Mouse (Mus musculus): ENCODE results near the gene Sult3a2. TPM values are rescaled to one million over a fixed set of nuclear protein-coding genes. Genes with fewer than 3 reads are reported as not detected.
"Not testable (repeated sequence)": the region's sequence is repeated elsewhere in the genome, so short reads cannot be mapped to it uniquely, and the experiment has no call there.

Sult3a2 gene
- polyA plus RNA-seq, 1 experiment from 2014 or later: not detected

GRCm38 (mm10) chr10:33735251-33735650, 51.3 kb downstream of the Sult3a2 start:
- 69% methylated on average over 7 of the region's 7 CpGs for WGBS (ENCODE audit: insufficient replicate concordance)
- ATAC-seq (ENCODE audit: low read depth): not testable (repeated sequence)

GRCm38 (mm10) chr10:33733241-33733640, 53.3 kb downstream of the Sult3a2 start:
- no peaks in the 10 kb centered on the region for H3K27me3 ChIP-seq (ENCODE audit: control insufficient read depth, insufficient read depth, low read depth, low read length)
- no peak for ATAC-seq (ENCODE audit: low read depth)
- H3K9ac ChIP-seq (ENCODE audit: low read depth, low read length): no peak overlapping the region
- no peaks in the 10 kb centered on the region for H3K9me3 ChIP-seq (replicated peaks; ENCODE audit: control insufficient read depth, low read length)
- no peaks in the 10 kb centered on the region for H3K4me1 ChIP-seq (ENCODE audit: control insufficient read depth, low read depth, low read length)
- no peak overlapping the region for H3K27ac ChIP-seq (ENCODE audit: low read length)
- no peaks in the 10 kb centered on the region for H3K36me3 ChIP-seq (ENCODE audit: control insufficient read depth, insufficient read depth)
- no peak overlapping the region for H3K4me2 ChIP-seq (ENCODE audit: low read depth, low read length)
- no peak overlapping the region for H3K4me3 ChIP-seq (ENCODE audit: low read depth, low read length)

More at GRCm38 (mm10) chr10:33735251-33735650, 51.3 kb downstream of the Sult3a2 start:
- H3K4me3 ChIP-seq (ENCODE audit: low read depth, low read length); H3K4me2 ChIP-seq (ENCODE audit: low read depth, low read length); H3K9me3 ChIP-seq (replicated peaks; ENCODE audit: control insufficient read depth, low read length); H3K36me3 ChIP-seq (ENCODE audit: control insufficient read depth, insufficient read depth); H3K9ac ChIP-seq (ENCODE audit: low read depth, low read length); H3K27me3 ChIP-seq (ENCODE audit: control insufficient read depth, insufficient read depth, low read depth, low read length); H3K27ac ChIP-seq (ENCODE audit: low read length); H3K4me1 ChIP-seq (ENCODE audit: control insufficient read depth, low read depth, low read length): not testable (repeated sequence)

- WGBS (ENCODE audit: insufficient replicate concordance): 53% methylated on average over 4 of the region's 4 CpGs
- no peak for ATAC-seq (ENCODE audit: low read depth)
- H3K27me3 ChIP-seq (ENCODE audit: control insufficient read depth, insufficient read depth, low read depth, low read length): no peaks in the 10 kb centered on the region
These were observed 53.9 kb downstream of the Sult3a2 start for GRCm38 (mm10) chr10:33732409-33733185.

GRCm38 (mm10) chr10:33723764-33724163, 62.7 kb downstream of the Sult3a2 start:
- Histone ChIP-seq H3K4me1 (ENCODE audit: control insufficient read depth, low read depth, low read length) (no peaks in the 10 kb centered on the region), H3K9ac (ENCODE audit: low read depth, low read length) (no peak overlapping the region), H3K4me3 (ENCODE audit: low read depth, low read length) (no peak overlapping the region), H3K27me3 (ENCODE audit: control insufficient read depth, insufficient read depth, low read depth, low read length) (no peaks in the 10 kb centered on the region), H3K27ac (ENCODE audit: low read length) (no peak overlapping the region), H3K9me3 (replicated peaks; ENCODE audit: control insufficient read depth, low read length) (no peaks in the 10 kb centered on the region), H3K36me3 (ENCODE audit: control insufficient read depth, insufficient read depth) (no peaks in the 10 kb centered on the region), H3K4me2 (ENCODE audit: low read depth, low read length) (no peak overlapping the region)
- no peak for ATAC-seq (ENCODE audit: low read depth)
- 36% methylated on average over 6 of the region's 6 CpGs for WGBS (ENCODE audit: insufficient replicate concordance)

More at GRCm38 (mm10) chr10:33732409-33733185, 53.9 kb downstream of the Sult3a2 start:
- H3K27ac ChIP-seq (ENCODE audit: low read length): no peak overlapping the region
- no peaks in the 10 kb centered on the region for H3K9me3 ChIP-seq (replicated peaks; ENCODE audit: control insufficient read depth, low read length)
- H3K9ac ChIP-seq (ENCODE audit: low read depth, low read length): no peak overlapping the region
- H3K36me3 ChIP-seq (ENCODE audit: control insufficient read depth, insufficient read depth): no peaks in the 10 kb centered on the region
- H3K4me3 ChIP-seq (ENCODE audit: low read depth, low read length): no peak overlapping the region
- H3K4me1 ChIP-seq (ENCODE audit: control insufficient read depth, low read depth, low read length): no peaks in the 10 kb centered on the region
- no peak overlapping the region for H3K4me2 ChIP-seq (ENCODE audit: low read depth, low read length)

GRCm38 (mm10) chr10:33721827-33722438, 64.6 kb downstream of the Sult3a2 start:
- Histone ChIP-seq H3K4me3 (ENCODE audit: low read depth, low read length) (no peak overlapping the region), H3K36me3 (ENCODE audit: control insufficient read depth, insufficient read depth) (no peaks in the 10 kb centered on the region), H3K27ac (ENCODE audit: low read length) (no peak overlapping the region), H3K4me2 (ENCODE audit: low read depth, low read length) (no peak overlapping the region), H3K27me3 (ENCODE audit: control insufficient read depth, insufficient read depth, low read depth, low read length) (no peaks in the 10 kb centered on the region), H3K4me1 (ENCODE audit: control insufficient read depth, low read depth, low read length) (no peaks in the 10 kb centered on the region), H3K9me3 (replicated peaks; ENCODE audit: control insufficient read depth, low read length) (no peaks in the 10 kb centered on the region), H3K9ac (ENCODE audit: low read depth, low read length) (no peak overlapping the region)
- no peak for ATAC-seq (ENCODE audit: low read depth)
- 75% methylated on average over 4 of the region's 4 CpGs for WGBS (ENCODE audit: insufficient replicate concordance)

Other genes with a start within 250 kb of the Sult3a2 start
- gene Clvs2, start 161.9 kb downstream of the Sult3a2 start, polyA plus RNA-seq (2015; fragmentation: Nextera tagmentation; extraction: Ambion mirVana): 0.11 TPM in 1 of 2 replicates, not detected in the other
- gene Sult3a1, start 71.0 kb upstream of the Sult3a2 start, polyA plus RNA-seq (2015; fragmentation: Nextera tagmentation; extraction: Ambion mirVana): not detected in 2 replicates
- 0.06 TPM in 1 of 2 replicates, not detected in the other for gene Rsph4a, start 118.4 kb upstream of the Sult3a2 start, polyA plus RNA-seq (2015; fragmentation: Nextera tagmentation; extraction: Ambion mirVana)
- gene Zup1, start 164.6 kb upstream of the Sult3a2 start, polyA plus RNA-seq (2015; fragmentation: Nextera tagmentation; extraction: Ambion mirVana): 7.1 and 7.9 TPM in 2 replicates
- gene Rwdd1, start 232.9 kb upstream of the Sult3a2 start, polyA plus RNA-seq (2015; fragmentation: Nextera tagmentation; extraction: Ambion mirVana): 29.9 and 34.4 TPM in 2 replicates